Mouse (Mus musculus): ENCODE measurements around the gene Lrrc32. TPM values are rescaled to one million over a fixed set of nuclear protein-coding genes. Genes with fewer than 3 reads are reported as not detected.
A peak's percentile ranks its signal among the peaks of the same experiment; 100 is the strongest.

Gene Lrrc32
- total RNA-seq (2012; rRNA removed), result 0.48 and 0.62 TPM in 2 replicates

DNA sequence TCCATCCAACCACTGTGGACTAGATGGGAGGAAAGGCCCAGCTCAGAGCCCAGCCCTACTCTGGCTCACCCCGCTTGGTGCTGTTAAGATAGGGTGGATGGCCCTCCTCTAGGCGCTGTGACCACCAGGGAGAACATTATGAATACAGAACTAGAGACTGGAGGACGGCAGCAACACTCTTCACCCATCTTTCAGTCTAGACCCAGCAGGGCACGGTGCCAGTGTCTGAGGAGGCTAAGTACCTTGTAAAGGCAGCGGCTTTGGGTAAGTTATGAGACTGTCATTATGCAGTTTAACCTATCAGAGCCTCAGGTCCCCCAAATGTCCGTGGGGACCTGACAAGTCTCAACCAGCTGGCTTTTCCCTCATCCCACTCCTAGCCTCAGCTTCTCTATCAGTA, at the start of gene Lrrc32:
Gene Lrrc32 (plus strand): TSS at position 153 of the 400 bp plus-strand sequence.
- TF ChIP-seq MAFK (IDR thresholded peaks at IDR 0.05; ENCODE audit: insufficient read depth, low read depth, low read length) (no peak), CHD2 (IDR thresholded peaks at IDR 0.05; ENCODE audit: low read depth, low read length) (no peak), HCFC1 (IDR thresholded peaks at IDR 0.05; ENCODE audit: borderline replicate concordance, insufficient read depth, low read length) (no peak), ZC3H11A (IDR thresholded peaks at IDR 0.05; ENCODE audit: borderline replicate concordance, low read depth, low read length) (no peak), ZNF384 (IDR thresholded peaks at IDR 0.05; ENCODE audit: low read depth, low read length) (no peak)
- H3K4me3 ChIP-seq (ENCODE audit: insufficient read depth in 1 of 2, low read depth in 1 of 2, low read length in 2 of 2, poor library complexity in 1 of 2, severe bottlenecking in 1 of 2), result peak within 1 kb of the TSS; percentile 51 to 72
- H3K36me3 ChIP-seq (ENCODE audit: control insufficient read depth, insufficient read depth, low read length, poor library complexity, severe bottlenecking), result no peaks in the 10 kb centered on the region
- no peak within 1 kb of the TSS for H3K27ac ChIP-seq (ENCODE audit: insufficient read depth, low read depth, low read length, poor library complexity, severe bottlenecking)
- H3K9ac ChIP-seq (ENCODE audit: insufficient read depth, low read depth, low read length, poor library complexity, severe bottlenecking), result peak within 1 kb of the TSS; percentile 68
- no peak for DNase-seq (ENCODE audit: low read depth, low spot score)
- in situ Hi-C loops (cut with MboI; ENCODE audit: low sequenced_read_pairs in 2 of 2, unreplicated experiment in 2 of 2), result loop anchor here in 1 of 2 experiments (25.0 kb wide), 1 partner anchor 198 kb away; no protein-coding TSS in a partner anchor
- H3K9me3 ChIP-seq (ENCODE audit: control insufficient read depth, insufficient read depth, low read depth, low read length), result no peaks in the 10 kb centered on the region
- H3K4me1 ChIP-seq (ENCODE audit: control insufficient read depth in 2 of 2, insufficient read depth in 2 of 2, low read length in 2 of 2, poor library complexity in 1 of 2), result peaks cover 0 to 2% of the 10 kb centered on the region in 2 experiments; a peak in 1 of 4 replicates

DNA sequence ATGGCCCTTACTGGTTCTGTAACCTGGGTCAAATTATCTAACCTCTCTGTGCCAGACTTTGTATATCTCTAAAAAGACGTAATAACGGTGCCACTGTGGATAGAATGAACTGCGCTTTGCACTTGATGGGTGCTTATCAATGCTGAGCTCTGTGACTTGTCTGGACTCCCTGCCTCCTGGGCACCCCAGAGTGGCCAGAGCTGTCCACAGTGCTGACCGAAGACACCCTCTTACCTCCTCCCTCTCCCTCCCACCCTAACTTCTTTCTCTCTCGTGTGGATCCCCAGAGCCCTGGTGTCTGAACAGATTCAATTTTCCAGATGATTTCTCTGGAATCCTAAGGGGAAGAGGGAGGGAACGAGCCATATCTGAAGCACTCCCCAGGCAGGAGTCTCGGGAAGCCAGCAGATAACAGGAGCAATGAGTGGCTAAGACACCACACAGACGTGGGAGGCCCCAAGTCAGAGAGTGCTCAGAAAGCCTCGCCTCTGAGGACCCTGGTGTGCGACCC, 49.1 kb upstream of the Lrrc32 start, which contains the start of gene Gucy2d:
Gene Gucy2d (plus strand): TSS at position 461 of the 511 bp plus-strand sequence.
- Histone ChIP-seq H3K36me3 (ENCODE audit: control insufficient read depth, insufficient read depth, low read length, poor library complexity, severe bottlenecking) (no peaks in the 10 kb centered on the region), H3K4me1 (ENCODE audit: control insufficient read depth in 2 of 2, insufficient read depth in 2 of 2, low read length in 2 of 2, poor library complexity in 1 of 2) (no peaks in the 10 kb centered on the region), H3K4me3 (ENCODE audit: insufficient read depth in 1 of 2, low read depth in 1 of 2, low read length in 2 of 2, poor library complexity in 1 of 2, severe bottlenecking in 1 of 2) (no peak within 1 kb of the TSS), H3K27ac (ENCODE audit: insufficient read depth, low read depth, low read length, poor library complexity, severe bottlenecking) (no peak within 1 kb of the TSS), H3K9me3 (ENCODE audit: control insufficient read depth, insufficient read depth, low read depth, low read length) (no peaks in the 10 kb centered on the region), H3K9ac (ENCODE audit: insufficient read depth, low read depth, low read length, poor library complexity, severe bottlenecking) (no peak within 1 kb of the TSS)
- peak; percentile 20 for DNase-seq (ENCODE audit: low read depth, low spot score)
- TF ChIP-seq CHD2 (IDR thresholded peaks at IDR 0.05; ENCODE audit: low read depth, low read length) (no peak), MAFK (IDR thresholded peaks at IDR 0.05; ENCODE audit: insufficient read depth, low read depth, low read length) (no peak), ZNF384 (IDR thresholded peaks at IDR 0.05; ENCODE audit: low read depth, low read length) (no peak), HCFC1 (IDR thresholded peaks at IDR 0.05; ENCODE audit: borderline replicate concordance, insufficient read depth, low read length) (no peak), ZC3H11A (IDR thresholded peaks at IDR 0.05; ENCODE audit: borderline replicate concordance, low read depth, low read length) (no peak)
- in situ Hi-C loops (cut with MboI; ENCODE audit: low sequenced_read_pairs in 2 of 2, unreplicated experiment in 2 of 2), result loop anchor here in 1 of 2 experiments (10.0 kb wide), 1 partner anchor 95 kb away; no protein-coding TSS in a partner anchor

DNA sequence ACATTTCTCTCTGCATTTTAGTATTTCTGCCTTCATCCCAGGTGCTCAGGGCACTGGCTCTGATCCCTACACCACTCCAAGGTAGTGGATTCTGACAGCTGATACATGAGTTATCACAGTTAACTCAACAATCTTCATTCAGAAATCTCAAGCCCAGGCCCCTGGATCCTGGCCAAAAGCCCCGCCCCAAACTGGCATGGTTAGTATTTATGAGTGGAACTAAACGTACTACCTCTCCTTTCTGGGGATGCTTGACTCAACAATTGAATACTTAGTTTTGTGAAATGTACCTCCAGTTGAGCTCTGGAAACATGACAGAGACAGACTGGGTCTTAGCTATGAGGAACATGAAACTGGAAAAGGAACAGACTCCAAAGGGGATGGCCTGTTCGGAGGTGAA, 42.2 kb upstream of the Lrrc32 start:
- Histone ChIP-seq H3K4me3 (ENCODE audit: insufficient read depth in 1 of 2, low read depth in 1 of 2, low read length in 2 of 2, poor library complexity in 1 of 2, severe bottlenecking in 1 of 2) (no peak overlapping the region), H3K9me3 (ENCODE audit: control insufficient read depth, insufficient read depth, low read depth, low read length) (no peaks in the 10 kb centered on the region), H3K27ac (ENCODE audit: insufficient read depth, low read depth, low read length, poor library complexity, severe bottlenecking) (no peak overlapping the region), H3K9ac (ENCODE audit: insufficient read depth, low read depth, low read length, poor library complexity, severe bottlenecking) (no peak overlapping the region), H3K4me1 (ENCODE audit: control insufficient read depth in 2 of 2, insufficient read depth in 2 of 2, low read length in 2 of 2, poor library complexity in 1 of 2) (no peaks in the 10 kb centered on the region), H3K36me3 (ENCODE audit: control insufficient read depth, insufficient read depth, low read length, poor library complexity, severe bottlenecking) (no peaks in the 10 kb centered on the region)
- in situ Hi-C loops (cut with MboI; ENCODE audit: low sequenced_read_pairs in 2 of 2, unreplicated experiment in 2 of 2), result no loop called here
- no peak for TF ChIP-seq ZNF384 (IDR thresholded peaks at IDR 0.05; ENCODE audit: low read depth, low read length)
- no peak for TF ChIP-seq ZC3H11A (IDR thresholded peaks at IDR 0.05; ENCODE audit: borderline replicate concordance, low read depth, low read length)
- no peak for TF ChIP-seq MAFK (IDR thresholded peaks at IDR 0.05; ENCODE audit: insufficient read depth, low read depth, low read length)
- no peak for TF ChIP-seq CHD2 (IDR thresholded peaks at IDR 0.05; ENCODE audit: low read depth, low read length)
- no peak for TF ChIP-seq HCFC1 (IDR thresholded peaks at IDR 0.05; ENCODE audit: borderline replicate concordance, insufficient read depth, low read length)
- DNase-seq (ENCODE audit: low read depth, low spot score), result no peak

DNA sequence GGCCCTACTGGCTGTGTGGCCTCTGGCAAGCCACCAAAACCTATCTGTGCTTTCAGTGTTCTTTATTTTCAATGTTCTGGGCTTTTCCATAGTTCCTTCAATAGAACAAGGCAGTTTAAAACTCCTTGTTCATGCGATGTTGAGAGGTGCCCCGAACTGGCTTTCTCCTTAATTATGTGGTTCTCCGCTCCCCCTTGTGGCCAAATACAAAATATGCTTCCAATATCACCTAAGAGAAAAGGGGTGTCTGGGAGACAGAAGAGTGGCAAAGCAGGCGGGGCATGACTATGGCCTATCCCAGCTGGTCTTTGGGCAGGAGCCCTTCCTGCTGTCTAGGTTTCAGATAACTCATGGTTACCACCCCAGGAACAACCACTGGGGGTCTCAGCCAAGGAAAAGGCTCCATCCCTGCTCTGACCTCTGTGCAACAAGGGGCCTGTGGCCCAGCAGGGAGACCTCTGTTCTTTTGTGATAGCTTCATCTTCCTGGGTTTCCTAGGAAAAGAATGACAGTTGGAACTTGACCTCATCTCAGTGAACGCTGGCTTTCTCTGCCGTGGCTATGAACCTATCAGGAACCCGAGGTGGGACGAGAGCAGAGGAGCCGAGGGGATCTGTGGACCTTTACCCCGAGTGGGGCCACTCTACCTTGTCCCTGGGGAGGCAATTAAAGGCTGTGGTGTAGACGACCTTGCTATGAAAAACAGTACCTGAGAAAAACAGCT, 41.3 kb upstream of the Lrrc32 start:
- no peaks in the 10 kb centered on the region for H3K9me3 ChIP-seq (ENCODE audit: control insufficient read depth, insufficient read depth, low read depth, low read length)
- H3K4me3 ChIP-seq (ENCODE audit: insufficient read depth in 1 of 2, low read depth in 1 of 2, low read length in 2 of 2, poor library complexity in 1 of 2, severe bottlenecking in 1 of 2), result no peak overlapping the region
- in situ Hi-C loops (cut with MboI; ENCODE audit: low sequenced_read_pairs in 2 of 2, unreplicated experiment in 2 of 2), result no loop called here
- H3K9ac ChIP-seq (ENCODE audit: insufficient read depth, low read depth, low read length, poor library complexity, severe bottlenecking), result no peak overlapping the region
- H3K27ac ChIP-seq (ENCODE audit: insufficient read depth, low read depth, low read length, poor library complexity, severe bottlenecking), result no peak overlapping the region
- peak; percentile 49 for DNase-seq (ENCODE audit: low read depth, low spot score)
- H3K36me3 ChIP-seq (ENCODE audit: control insufficient read depth, insufficient read depth, low read length, poor library complexity, severe bottlenecking), result no peaks in the 10 kb centered on the region
- TF ChIP-seq ZNF384 (IDR thresholded peaks at IDR 0.05; ENCODE audit: low read depth, low read length) (no peak), CHD2 (IDR thresholded peaks at IDR 0.05; ENCODE audit: low read depth, low read length) (no peak), MAFK (IDR thresholded peaks at IDR 0.05; ENCODE audit: insufficient read depth, low read depth, low read length) (no peak), ZC3H11A (IDR thresholded peaks at IDR 0.05; ENCODE audit: borderline replicate concordance, low read depth, low read length) (no peak), HCFC1 (IDR thresholded peaks at IDR 0.05; ENCODE audit: borderline replicate concordance, insufficient read depth, low read length) (no peak)
- H3K4me1 ChIP-seq (ENCODE audit: control insufficient read depth in 2 of 2, insufficient read depth in 2 of 2, low read length in 2 of 2, poor library complexity in 1 of 2), result no peaks in the 10 kb centered on the region
